Mouse (Mus musculus): Measurements from ENCODE around the gene Ehbp1.

Ehbp1 gene

GRCm38 (mm10) chr11:22194607-22195006 lies 147.5 kb downstream of the Ehbp1 start:
- DNase-seq: no peak

- DNase-seq: no peak
Observed at GRCm38 (mm10) chr11:22190576-22190975, 151.5 kb downstream of the Ehbp1 start.

- no peak for DNase-seq
Observed at GRCm38 (mm10) chr11:22189970-22190369, 152.1 kb downstream of the Ehbp1 start.

- no peak for DNase-seq
Observed at GRCm38 (mm10) chr11:22181530-22182501, 160.3 kb downstream of the Ehbp1 start.

- no peak for DNase-seq
Observed at GRCm38 (mm10) chr11:22180146-22180545, 161.9 kb downstream of the Ehbp1 start.

GRCm38 (mm10) chr11:22178569-22178968 lies 163.5 kb downstream of the Ehbp1 start:
- no peak for DNase-seq

- DNase-seq: no peak
Observed at GRCm38 (mm10) chr11:22174311-22174710, 167.8 kb downstream of the Ehbp1 start.

- no peak for DNase-seq
Observed at GRCm38 (mm10) chr11:22170962-22171638, 171.0 kb downstream of the Ehbp1 start.

- no peak for DNase-seq
Observed at GRCm38 (mm10) chr11:22157882-22158281, 184.2 kb downstream of the Ehbp1 start.

GRCm38 (mm10) chr11:22156182-22156581 lies 185.9 kb downstream of the Ehbp1 start:
- no peak for DNase-seq

GRCm38 (mm10) chr11:22155366-22156095 lies 186.6 kb downstream of the Ehbp1 start:
- no peak for DNase-seq

GRCm38 (mm10) chr11:22154501-22155294 lies 187.4 kb downstream of the Ehbp1 start:
- DNase-seq: no peak

GRCm38 (mm10) chr11:22140737-22141136 lies 201.4 kb downstream of the Ehbp1 start:
- no peak for DNase-seq

- DNase-seq: no peak
Observed at GRCm38 (mm10) chr11:22138466-22138865, 203.6 kb downstream of the Ehbp1 start.

- no peak for DNase-seq
Observed at GRCm38 (mm10) chr11:22125188-22125587, 216.9 kb downstream of the Ehbp1 start.

- no peak for DNase-seq
Observed at GRCm38 (mm10) chr11:22118853-22119252, 223.2 kb downstream of the Ehbp1 start.

GRCm38 (mm10) chr11:22112161-22112560 lies 229.9 kb downstream of the Ehbp1 start:
- no peak for DNase-seq

- DNase-seq: no peak
Observed at GRCm38 (mm10) chr11:22089346-22089745, 252.7 kb downstream of the Ehbp1 start.

GRCm38 (mm10) chr11:22063352-22063751 lies 278.7 kb downstream of the Ehbp1 start:
- DNase-seq: no peak

GRCm38 (mm10) chr11:22061660-22062059 lies 280.4 kb downstream of the Ehbp1 start:
- DNase-seq: no peak

- DNase-seq: no peak
Observed at GRCm38 (mm10) chr11:22057538-22057937, 284.6 kb downstream of the Ehbp1 start.

GRCm38 (mm10) chr11:22055908-22056307 lies 286.2 kb downstream of the Ehbp1 start:
- no peak for DNase-seq
